Mouse (Mus musculus) adrenal gland, postnatal 25 days (tissue): ENCODE results near the gene Ryr3. TPM values are rescaled to one million over a fixed set of nuclear protein-coding genes. Genes with fewer than 3 reads are reported as not detected.

Experiments
- DNase-seq: peaks from one replicate; pipeline ENCODE4 v3.0.0; 2021; ENCODE audit warnings: mixed read lengths
- total RNA-seq: library from RNA; stranded (reverse); gene quantifications from 2 replicates; pipeline ENCODE4 v1.2.3, GENCODE M21; 2021

The Ryr3 gene
- total RNA-seq, 1 experiment from 2014 or later = 1.1 TPM

DNA sequence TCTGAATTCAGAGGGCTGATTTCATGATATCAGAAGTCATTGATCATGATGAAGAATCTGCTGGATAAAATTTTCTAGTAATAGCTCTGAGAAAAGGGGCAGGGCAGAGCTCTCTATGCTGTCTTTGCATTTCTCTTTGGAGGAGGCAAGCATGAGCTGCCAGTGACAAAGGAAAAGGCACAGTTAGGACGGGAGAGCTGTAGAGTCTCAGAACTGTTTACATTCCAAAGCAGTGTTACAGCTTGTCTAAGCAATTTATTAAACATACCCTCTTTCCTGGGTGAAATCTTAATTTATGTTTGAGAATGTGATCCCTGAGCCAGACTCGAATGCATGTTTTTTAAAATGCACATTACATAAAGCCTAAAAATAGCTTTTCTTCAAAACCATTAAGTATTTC, 435.3 kb downstream of the Ryr3 start:
- no peak for DNase-seq

DNA sequence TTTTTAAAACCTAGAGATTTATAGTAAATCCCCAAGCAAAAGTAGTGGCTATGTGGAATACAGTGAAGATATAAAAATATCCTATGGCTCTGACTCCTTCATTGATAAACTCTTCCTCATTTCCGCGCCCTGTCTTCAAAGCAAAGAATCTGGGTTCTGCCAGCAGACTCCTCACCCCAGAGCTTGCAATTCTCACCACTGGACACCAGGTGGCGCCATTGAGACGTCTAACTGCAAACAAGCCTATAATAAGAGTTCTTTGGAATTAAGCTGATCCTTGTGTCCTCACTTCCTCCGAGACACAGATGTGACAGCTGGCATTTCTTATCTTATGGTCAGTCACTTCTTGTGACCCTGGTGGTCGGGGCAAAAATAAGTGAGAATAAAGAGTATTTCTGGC, 442.1 kb downstream of the Ryr3 start:
- DNase-seq = peak; percentile 66

DNA sequence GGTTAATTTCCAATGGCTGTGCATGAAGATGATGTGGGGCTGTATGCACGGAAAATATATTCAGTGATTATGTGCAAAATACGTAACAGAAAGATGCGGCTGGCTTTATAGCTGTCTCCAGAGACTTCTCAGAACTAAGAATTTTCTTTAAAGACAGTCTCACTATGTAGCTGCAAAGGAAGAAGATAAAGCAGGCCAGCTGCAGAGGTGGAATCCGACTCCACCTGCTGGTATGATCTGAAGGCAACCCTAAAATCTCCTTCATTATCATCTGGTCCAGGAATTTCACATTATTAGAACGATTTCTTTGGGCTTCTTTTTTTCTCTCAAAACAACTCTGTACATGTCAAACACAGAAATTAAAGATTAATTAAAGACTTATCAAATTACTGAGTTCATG, 449.2 kb downstream of the Ryr3 start:
- DNase-seq = no peak

DNA sequence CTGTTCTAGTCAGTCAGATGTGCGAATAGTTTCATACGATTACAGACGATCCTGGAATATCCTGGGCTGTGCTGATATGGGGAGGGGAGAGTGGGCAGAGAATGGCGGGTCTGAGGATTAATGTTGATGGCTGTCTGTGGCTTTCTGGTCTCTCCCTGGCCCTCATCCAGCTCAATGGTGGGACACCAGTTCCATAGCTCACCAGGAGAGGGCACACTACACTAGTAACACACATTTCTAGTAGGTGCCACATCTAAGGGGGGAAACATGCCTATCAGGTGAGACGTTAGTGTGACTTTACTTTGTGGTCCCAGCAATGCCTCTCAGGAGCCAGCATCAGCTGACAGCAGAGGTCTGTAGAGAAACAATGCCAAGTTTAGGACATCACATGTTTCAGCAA, 451.9 kb downstream of the Ryr3 start:
- DNase-seq = peak; percentile 30

DNA sequence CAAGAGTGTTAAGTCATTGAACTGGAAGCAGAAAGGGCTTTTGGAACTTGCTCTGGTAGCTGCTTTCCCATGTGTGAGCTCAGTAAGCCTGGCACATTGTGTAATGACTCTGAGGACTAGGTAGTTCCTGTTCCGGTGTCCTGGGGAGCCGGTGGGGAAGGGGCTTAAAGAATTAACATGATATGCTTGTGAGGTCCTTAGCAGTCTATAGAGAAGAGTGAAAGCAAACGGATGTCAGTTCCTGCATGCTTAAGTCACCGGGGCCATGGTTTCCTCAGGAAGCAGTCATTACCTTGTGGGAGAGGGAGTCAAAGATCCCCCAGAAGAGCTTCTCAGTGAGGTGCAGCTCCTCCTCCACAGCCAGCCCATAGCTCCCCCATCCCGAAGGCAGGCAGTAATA, 452.6 kb downstream of the Ryr3 start:
- peak; percentile 9 for DNase-seq

DNA sequence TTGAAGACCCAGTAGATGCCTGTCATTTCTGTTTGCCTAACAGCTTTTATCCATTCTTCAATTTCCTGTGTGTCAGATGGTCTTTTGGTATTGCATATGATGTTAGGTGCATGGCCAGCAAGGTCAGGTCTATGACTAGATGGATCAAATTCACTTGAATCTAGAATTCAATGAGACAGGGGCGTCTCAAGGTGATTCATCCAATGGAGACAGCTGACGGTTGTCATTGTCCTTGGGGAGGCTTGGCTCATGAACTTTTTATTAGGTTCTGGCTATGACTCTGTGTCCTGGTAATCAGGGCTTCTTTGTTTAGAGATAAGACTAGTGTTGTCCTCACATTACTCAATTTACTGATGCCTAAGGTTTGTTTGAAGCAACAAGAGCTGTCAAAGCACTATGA, 454.9 kb downstream of the Ryr3 start:
- DNase-seq = no peak

GRCm38 (mm10) chr2:112761196-112761913, 455.5 kb downstream of the Ryr3 start:
- DNase-seq = no peak

- no peak for DNase-seq
These were observed 456.2 kb downstream of the Ryr3 start for GRCm38 (mm10) chr2:112760692-112761091.

GRCm38 (mm10) chr2:112759678-112760077, 457.2 kb downstream of the Ryr3 start:
- no peak for DNase-seq

DNA sequence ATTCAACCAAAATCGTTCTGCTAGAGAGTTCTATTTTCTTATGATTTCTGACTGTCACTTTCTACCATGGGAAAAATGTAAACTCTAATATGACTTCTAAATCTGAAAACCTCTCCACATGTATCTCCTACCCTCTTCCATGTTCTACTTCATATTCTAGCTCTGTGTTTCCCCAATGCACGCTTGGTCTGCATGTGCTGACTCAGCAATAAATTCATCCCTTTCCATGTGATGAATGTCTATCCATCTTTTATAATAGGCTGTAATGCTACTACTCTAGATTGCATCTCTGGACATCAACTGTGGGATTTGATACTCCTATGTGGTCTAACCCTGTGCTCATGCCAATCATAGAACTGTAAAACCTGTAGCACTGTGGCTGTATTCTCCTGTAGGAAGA, 458.2 kb downstream of the Ryr3 start:
- DNase-seq = no peak

DNA sequence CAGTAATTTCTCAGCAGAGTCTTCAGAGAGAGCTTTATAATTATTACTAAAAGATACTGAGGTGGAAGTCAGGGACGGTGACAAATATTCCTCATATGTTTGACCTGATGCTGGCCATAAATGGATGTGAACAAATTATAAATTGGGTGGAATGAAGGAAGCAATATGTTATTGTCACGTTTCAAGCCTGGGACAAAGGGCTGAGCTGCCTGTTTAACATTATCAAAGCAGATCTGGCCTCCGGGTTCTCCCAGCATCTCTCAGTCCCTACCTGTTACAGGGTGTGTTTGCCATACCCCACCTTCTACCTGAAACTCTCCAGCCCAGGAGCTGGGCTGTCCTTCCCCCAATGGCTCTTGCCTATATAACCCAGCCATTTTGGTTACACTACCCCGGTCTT, 463.6 kb downstream of the Ryr3 start:
- DNase-seq = no peak

DNA sequence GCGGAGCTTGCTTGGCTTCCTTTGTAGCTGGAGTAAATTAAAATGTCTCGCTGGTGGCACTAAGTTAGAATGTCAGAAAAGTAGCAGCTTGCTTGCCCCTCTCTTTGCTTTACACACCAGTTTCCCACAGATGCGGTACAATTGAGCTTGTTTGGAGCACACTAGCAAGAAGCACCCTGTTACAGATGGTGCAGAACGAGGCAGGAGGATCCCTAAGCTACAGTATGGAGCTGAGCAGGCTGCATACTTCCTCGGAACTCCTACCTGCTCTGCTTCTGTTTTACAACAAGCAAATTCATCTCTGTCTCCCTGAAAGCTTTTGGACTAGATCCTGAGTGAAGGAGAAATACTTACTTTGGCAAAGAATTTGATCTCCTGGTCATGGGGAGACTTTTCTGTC, 465.5 kb downstream of the Ryr3 start:
- no peak for DNase-seq

- DNase-seq = no peak
These were observed 468.4 kb downstream of the Ryr3 start for GRCm38 (mm10) chr2:112748532-112748931.

GRCm38 (mm10) chr2:112732942-112733341, 484.0 kb downstream of the Ryr3 start:
- no peak for DNase-seq

DNA sequence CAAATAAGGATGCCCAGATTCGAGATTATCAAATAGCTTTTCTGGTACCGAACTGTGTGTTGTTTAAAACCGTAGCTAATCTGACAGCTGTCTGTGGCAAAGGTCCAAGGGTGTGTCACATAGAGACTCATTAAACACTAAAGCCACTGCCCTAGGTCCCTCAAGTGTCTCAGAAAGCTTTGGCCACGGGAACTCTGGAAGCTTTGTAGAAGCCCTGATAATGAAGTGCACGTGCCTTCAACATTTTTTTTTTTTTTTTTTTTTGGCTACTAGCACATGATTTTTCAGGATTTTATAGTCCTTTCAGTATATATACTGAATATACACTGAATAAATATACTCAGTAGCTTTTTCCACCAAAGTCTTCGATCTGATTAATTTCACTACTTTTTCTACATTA, 489.1 kb downstream of the Ryr3 start:
- no peak for DNase-seq

- DNase-seq = no peak
These were observed 495.7 kb downstream of the Ryr3 start for GRCm38 (mm10) chr2:112721217-112721616.

- no peak for DNase-seq
These were observed 496.2 kb downstream of the Ryr3 start for GRCm38 (mm10) chr2:112720715-112721114.

- DNase-seq = no peak
These were observed 502.2 kb downstream of the Ryr3 start for GRCm38 (mm10) chr2:112714648-112715047.

- no peak for DNase-seq
These were observed 535.1 kb downstream of the Ryr3 start for GRCm38 (mm10) chr2:112681817-112682216.

DNA sequence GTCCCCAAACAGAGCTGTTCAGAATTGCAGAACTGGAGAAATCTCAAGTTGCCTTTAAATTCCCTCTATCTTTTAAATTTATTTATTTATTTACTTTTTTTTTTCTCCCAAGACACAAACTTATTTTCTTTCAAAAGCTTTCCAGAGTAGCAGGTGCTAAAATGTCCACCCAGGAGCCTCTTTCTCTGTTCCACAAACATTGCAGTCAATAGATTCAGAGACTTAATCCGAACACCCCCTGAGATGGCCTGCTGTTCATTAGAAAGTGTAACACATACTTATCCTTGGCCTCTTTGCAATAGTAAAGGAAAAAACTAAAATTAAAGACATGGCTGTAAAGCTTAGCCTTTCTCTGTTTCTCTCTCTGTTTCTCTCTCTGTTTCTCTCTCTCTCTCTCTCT, 539.6 kb downstream of the Ryr3 start:
- no peak for DNase-seq

GRCm38 (mm10) chr2:112676721-112677120, 540.2 kb downstream of the Ryr3 start:
- DNase-seq = no peak

DNA sequence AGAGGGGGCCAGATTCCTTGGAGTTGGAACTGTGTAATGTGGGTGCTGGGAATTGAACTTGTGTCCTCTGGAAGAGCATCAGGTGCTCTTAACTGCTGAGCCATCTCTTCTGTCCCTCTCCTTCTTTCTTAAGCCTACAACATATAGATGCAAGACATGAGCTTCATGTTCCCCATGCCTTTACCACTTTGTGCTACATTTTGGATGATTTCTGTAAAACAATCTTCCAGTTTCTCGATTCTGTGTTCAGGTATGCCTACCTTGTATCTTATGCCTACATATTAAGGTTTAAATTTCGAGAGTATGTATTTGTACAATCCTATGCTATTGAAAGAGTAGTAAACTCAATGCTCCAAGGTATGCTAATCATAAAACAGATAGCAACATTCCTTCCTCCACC, 540.7 kb downstream of the Ryr3 start:
- no peak for DNase-seq

GRCm38 (mm10) chr2:112669461-112669860, 547.4 kb downstream of the Ryr3 start:
- DNase-seq = no peak

- DNase-seq = no peak
These were observed 560.8 kb downstream of the Ryr3 start for GRCm38 (mm10) chr2:112656131-112656530.

DNA sequence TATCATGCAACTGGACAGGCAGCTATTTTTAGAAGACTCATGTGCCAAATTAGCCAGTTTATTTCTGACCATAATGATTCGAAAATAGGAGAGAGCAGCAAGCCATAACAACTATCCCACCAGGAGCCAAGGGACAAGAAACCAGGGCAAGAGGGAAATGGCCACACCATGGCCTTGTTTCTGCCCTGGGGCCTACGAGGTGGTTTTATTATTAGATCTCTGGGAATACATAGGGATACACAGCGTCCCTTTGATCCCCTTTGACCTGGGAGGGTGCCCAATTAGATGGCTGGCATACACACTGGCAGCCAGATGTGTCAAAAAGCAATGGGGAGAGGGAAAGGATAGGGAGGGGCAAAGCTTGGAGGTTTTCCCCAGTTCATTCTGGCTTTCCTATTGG, 563.1 kb downstream of the Ryr3 start:
- no peak for DNase-seq
